Mouse (Mus musculus): ENCODE results near the gene Nphp1.

Nphp1 gene

DNA sequence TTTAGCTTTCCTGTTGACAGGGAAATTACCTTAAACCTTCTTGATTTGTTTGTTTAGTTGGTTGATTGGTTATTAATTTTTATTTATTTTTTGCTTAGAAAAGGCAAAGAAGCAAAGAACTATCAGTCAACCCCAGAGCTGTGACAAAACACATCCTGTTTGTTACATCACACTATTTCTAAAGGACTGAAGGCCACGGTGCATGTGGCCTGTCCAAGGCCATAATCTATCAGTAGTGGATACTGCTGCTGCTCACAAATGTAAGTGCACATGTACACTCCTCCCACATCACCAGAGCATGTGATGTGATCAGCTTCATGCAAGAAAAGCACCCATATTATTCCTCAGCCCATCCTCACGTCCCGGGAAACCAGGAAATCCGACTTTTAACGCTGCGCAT is 28.7 kb downstream of the Nphp1 start:
- TF ChIP-seq GATA4 (IDR thresholded peaks at IDR 0.05; ENCODE audit: insufficient replicate concordance, low read length): no peak

GRCm38 (mm10) chr2:127759157-127759880 is 29.4 kb downstream of the Nphp1 start:
- TF ChIP-seq GATA4 (IDR thresholded peaks at IDR 0.05; ENCODE audit: insufficient replicate concordance, low read length): peak; percentile 59; the same call in 1 of the 2 replicates

GRCm38 (mm10) chr2:127757171-127757570 is 31.5 kb downstream of the Nphp1 start:
- no peak for TF ChIP-seq GATA4 (IDR thresholded peaks at IDR 0.05; ENCODE audit: insufficient replicate concordance, low read length)

- no peak for TF ChIP-seq GATA4 (IDR thresholded peaks at IDR 0.05; ENCODE audit: insufficient replicate concordance, low read length)
Observed at GRCm38 (mm10) chr2:127754113-127754512, 34.6 kb downstream of the Nphp1 start.

GRCm38 (mm10) chr2:127751849-127752610 is 36.7 kb downstream of the Nphp1 start:
- no peak for TF ChIP-seq GATA4 (IDR thresholded peaks at IDR 0.05; ENCODE audit: insufficient replicate concordance, low read length)

DNA sequence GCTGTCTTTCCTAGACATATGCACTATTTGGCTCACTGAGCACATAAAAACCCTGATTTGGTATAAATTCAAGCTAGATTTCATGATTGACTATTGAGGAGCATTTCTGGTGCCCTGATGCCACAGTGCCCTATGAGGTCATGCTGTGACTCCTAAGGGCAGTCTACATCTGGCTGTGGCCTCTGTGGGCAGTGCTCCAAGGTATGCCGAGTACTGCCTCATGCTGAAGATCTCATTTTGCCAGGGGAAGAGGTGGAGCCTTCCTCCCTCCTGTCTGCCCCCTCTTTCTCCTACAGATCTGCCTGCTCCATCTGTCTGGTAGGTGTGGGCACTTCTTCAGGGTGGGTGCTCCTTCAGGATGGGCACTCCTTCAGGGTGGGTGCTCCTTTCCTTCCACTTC is 39.3 kb downstream of the Nphp1 start:
- no peak for TF ChIP-seq GATA4 (IDR thresholded peaks at IDR 0.05; ENCODE audit: insufficient replicate concordance, low read length)

DNA sequence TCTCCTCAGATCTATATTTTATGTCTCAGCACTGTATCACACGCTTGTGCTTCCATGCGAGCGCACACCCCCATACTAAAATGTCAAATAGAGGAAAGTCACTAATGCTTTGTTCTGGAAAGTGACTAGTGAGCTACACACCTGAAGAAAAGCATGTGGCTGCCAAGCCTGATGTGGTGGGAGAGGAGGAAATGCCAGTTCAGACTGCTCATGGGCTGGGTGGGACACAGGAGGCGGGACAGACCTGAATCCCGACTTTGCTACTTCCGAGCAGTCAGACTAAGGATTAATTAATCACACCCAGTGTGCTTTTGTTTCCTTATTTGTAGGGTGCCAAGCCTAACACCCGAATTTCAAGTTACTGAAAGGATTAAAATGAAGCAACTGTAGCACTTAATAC is 40.4 kb downstream of the Nphp1 start:
- TF ChIP-seq GATA4 (IDR thresholded peaks at IDR 0.05; ENCODE audit: insufficient replicate concordance, low read length): no peak

DNA sequence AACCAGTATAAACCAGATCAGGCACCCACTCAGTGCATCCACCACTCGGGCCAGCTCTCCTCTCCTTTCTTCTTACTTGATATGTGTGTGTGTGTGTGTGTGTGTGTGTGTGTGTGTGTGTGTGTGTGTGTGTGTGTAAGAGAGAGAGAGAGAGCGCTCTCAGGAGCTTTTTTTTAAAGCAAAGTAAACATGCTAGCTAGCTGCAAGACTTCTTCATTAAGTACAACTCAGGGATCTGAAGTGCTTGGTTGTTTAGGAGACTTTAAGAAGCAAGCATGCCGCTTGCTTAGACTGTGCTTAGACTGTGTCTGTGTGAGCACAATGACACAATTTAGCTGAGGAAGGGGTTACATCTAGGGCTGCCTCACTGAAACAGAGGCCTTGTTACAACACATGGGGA is 46.1 kb downstream of the Nphp1 start:
- TF ChIP-seq GATA4 (IDR thresholded peaks at IDR 0.05; ENCODE audit: insufficient replicate concordance, low read length): no peak

DNA sequence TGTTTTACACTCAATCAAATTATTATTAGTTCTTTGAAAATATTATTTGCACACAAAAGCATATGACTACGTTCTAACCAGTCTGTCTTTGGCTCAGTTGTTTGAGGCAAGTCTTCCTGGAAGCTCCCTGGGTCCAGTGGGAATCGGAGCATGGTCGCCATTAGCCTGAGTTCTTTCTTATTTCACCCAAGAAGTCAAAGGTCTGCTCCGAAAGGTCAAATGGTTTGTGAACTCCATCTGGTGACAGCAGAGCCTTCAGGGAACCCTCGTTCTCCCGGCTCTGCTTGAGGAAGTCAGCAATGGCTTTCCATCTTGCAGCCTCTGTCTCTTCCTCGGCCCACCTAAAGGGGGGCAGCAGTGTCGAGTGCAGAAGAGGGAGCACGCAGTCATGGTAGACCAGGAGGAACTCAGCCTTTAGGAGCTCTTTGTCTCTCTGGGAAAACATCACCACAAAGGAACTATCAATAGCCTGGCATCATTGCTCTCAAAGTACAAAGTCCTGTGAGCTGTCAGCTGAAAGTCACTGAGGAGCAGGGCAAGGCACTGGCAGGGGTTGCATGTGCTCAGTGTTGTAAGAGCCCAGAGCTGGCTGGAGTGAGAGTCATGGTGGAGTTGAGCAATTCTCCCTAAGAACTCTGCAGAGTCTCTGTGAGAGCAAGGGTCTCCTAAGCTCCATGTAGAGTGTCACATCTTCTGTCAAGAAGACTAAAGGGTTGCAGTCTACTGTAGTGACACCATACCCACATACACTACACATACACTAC is 47.8 kb downstream of the Nphp1 start:
- TF ChIP-seq GATA4 (IDR thresholded peaks at IDR 0.05; ENCODE audit: insufficient replicate concordance, low read length): no peak

DNA sequence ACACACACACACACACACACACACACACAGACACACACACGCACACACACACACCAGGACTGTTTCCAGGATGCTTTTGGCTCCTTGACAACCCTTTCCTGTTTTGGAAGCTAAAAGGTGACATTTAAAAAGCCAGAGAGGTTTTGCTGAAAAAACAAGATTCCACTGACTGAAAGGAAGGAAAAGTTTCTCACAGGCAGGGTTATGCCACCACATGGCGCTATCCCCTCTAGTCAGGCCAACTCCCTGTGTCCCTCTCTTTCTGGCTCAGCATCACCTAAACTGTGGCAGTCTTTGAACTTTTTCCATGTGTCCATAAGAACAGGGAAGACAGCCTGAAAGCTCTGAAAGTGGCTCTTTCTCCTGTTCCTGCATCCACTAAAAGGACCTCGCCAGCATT is 50.8 kb downstream of the Nphp1 start:
- TF ChIP-seq GATA4 (IDR thresholded peaks at IDR 0.05; ENCODE audit: insufficient replicate concordance, low read length): no peak

GRCm38 (mm10) chr2:127736631-127737209 is 52.0 kb downstream of the Nphp1 start:
- no peak for TF ChIP-seq GATA4 (IDR thresholded peaks at IDR 0.05; ENCODE audit: insufficient replicate concordance, low read length)

DNA sequence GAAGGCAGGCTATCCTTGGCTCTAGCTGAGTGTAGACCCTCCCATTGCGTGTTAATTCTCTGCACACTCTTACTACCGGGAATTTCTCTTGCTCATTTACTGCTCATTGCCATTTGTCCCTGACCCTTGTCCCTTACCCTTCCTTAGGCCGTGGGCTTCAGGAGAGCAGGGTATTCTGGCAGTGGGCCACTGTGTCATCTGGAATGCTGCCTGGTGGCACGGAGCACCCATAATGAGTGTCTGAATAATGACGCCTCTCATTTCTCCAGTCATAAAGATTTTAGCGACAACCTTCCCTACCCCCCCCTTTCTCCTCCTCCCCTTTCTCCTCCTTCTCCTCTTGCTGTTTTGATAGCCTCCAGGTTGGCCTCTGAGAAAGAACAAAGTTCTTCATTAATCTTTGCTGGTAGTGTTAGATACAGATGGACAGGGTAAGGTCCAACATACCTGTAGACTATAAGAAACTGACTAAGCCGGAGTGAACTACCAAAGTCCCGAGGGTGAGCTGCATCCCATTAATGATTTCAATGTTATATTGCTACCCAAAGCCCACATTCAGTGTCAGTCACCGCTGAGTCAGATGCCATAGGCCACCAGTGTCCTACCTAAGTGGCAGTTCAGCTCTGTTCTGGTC is 53.1 kb downstream of the Nphp1 start:
- TF ChIP-seq GATA4 (IDR thresholded peaks at IDR 0.05; ENCODE audit: insufficient replicate concordance, low read length): no peak

DNA sequence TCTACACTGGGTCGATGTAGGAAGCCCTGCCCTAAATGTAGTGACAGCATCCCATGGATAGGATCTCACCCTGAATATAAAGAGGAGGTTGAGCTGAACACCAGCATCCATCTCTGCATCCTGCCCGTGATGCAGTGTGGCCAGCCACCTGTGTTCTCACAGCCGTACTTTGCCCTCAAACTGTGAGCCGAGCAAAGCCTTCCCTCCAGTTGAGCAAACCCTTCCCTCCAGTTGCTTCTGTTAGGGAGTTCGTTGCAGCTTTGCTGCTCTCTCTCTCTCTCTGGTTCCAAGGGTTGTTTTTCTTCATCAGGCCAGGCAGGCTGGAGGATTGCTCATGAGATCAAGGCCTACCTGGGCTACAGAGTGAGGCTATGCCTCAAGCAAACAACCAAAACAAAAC is 53.8 kb downstream of the Nphp1 start:
- TF ChIP-seq GATA4 (IDR thresholded peaks at IDR 0.05; ENCODE audit: insufficient replicate concordance, low read length): no peak

- TF ChIP-seq GATA4 (IDR thresholded peaks at IDR 0.05; ENCODE audit: insufficient replicate concordance, low read length): no peak
Observed at GRCm38 (mm10) chr2:127730301-127730997, 58.2 kb downstream of the Nphp1 start.

Data from liver, adult (tissue).